Mouse (Mus musculus): ENCODE measurements around the gene Gna12.
A peak's percentile ranks its signal among the peaks of the same experiment; 100 is the strongest.

Gna12 gene

DNA sequence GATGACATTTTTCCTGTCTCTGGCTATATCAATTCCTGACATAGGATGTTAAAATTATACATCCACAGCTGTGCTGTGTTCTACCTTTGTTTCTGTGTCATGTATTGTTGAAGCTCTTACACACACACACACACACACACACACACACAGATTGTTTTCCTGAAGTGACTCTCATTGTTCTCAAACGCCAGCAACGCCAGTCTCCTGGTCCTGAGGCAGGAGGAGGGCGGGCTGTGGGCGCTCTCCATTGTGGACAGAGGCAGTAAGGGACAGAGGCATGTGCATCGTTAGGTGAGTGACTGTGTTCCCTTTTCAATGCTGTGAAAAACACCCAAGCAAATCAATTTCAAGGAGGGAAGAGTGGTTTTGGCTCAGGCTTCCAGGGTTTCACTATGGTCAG is 77.0 kb downstream of the Gna12 start:
- DNase-seq (ENCODE audit: low read depth, low spot score), result no peak

DNA sequence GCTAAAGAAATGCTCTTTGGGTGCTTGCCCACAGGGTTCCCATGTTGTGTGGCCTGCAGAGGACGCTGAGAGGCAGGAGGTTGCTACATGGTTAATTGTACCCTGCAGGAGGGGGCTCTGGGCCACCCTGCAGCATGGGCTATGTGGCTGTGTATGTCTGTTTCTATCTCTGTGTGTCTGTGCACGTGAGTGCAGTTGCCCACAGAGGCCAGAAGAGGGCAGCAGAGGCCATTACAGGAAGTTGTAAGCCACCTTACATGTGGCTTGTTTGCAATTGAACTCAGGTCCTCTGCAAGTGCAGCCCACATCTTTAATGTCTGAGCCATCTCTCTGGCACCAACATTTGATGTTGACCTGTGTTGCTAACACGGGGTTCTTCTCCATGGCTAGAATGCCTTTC is 77.6 kb downstream of the Gna12 start:
- no peak for DNase-seq (ENCODE audit: low read depth, low spot score)

DNA sequence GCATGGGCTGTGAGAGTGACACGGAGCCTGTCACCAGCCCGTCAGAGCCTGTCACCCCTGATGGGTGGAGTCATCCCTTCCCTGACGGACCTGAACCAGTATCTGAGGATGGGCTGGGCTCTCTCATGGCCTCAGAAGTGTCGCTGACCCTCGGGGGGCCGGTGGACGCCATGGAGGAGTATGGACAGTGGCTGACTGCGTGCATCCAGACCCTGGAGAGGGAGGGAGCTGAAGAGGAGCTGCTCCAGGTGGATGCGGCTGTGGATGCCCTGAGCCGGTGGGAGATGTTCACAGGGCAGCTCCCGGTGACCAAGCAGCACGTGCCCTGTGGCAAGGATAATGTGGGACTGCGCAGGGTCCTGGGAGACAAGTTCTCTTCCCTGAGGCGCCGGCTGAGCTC is 78.2 kb downstream of the Gna12 start:
- no peak for DNase-seq (ENCODE audit: low read depth, low spot score)

GRCm38 (mm10) chr5:140750925-140751324 is 79.3 kb downstream of the Gna12 start:
- peak; percentile 25 for DNase-seq (ENCODE audit: low read depth, low spot score)

- DNase-seq (ENCODE audit: low read depth, low spot score), result peak; percentile 81
These were observed 81.0 kb downstream of the Gna12 start for GRCm38 (mm10) chr5:140749062-140749875.

GRCm38 (mm10) chr5:140748425-140748824 is 81.8 kb downstream of the Gna12 start:
- DNase-seq (ENCODE audit: low read depth, low spot score), result no peak

- no peak for DNase-seq (ENCODE audit: low read depth, low spot score)
These were observed 86.5 kb downstream of the Gna12 start for GRCm38 (mm10) chr5:140743706-140744131.

- no peak for DNase-seq (ENCODE audit: low read depth, low spot score)
These were observed 88.4 kb downstream of the Gna12 start for GRCm38 (mm10) chr5:140741877-140742276.

DNA sequence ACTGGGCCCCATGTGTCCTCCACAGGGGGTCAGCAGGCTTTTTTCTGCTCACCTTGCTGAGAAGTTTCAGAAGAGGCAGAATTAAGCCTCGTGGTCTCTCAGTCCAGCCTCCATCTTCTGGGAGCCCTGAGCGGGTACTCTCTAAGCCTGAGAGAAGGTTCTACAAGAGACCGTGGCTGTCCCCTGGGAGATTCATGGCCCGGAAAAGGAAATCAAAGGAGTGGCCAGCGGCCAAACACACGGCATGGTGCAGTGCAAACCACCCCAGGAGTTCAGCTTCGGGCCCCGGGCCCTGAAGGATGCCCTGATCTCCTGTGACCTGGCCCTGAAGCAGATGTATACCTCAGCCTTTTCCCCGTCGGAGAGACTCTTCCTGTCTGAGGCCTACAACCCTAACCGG is 89.2 kb downstream of the Gna12 start:
- no peak for DNase-seq (ENCODE audit: low read depth, low spot score)

DNA sequence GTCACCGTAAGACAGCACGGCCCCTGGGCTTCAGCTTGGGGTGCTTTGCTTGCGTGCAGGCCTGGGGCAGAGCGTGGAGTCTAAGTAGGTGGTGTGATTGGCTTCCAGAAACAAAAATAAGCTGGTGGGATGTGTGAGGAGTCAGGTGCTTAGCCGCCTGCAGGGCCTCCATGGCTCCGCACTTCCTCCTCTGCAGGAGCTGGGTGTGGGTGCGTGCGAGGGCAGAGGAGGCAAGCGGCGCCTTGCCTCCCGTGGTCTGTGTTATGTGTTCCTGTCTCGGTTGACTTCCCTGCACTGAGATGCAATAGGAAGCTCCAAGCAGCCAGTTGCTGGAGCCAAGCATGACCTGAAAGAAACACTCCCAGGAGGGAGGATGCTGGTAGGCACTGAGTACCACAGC is 90.4 kb downstream of the Gna12 start:
- DNase-seq (ENCODE audit: low read depth, low spot score), result no peak

DNA sequence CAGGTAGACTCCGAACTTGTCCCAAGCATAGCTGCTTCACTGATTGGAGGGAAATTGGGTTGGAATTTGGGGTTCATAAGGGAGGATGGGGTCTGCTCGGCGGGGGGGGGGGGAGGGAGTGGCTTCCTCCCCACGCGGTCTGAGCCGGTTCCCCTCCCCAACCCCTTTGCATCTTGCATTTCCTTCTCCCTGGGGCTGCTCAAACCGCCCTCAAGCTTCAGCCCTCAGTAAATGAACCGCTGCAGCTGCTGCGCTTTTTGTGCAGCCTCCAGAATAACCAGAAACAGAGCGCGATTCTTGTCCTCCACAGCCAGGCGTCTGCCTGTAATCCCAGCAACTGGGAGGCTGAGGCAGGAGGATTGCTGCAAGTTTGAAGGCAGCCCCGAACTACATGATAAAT is 94.1 kb downstream of the Gna12 start:
- DNase-seq (ENCODE audit: low read depth, low spot score), result no peak

GRCm38 (mm10) chr5:140735297-140735696 is 94.9 kb downstream of the Gna12 start:
- DNase-seq (ENCODE audit: low read depth, low spot score), result peak; percentile 20

GRCm38 (mm10) chr5:140733336-140733735 is 96.9 kb downstream of the Gna12 start:
- no peak for DNase-seq (ENCODE audit: low read depth, low spot score)

- DNase-seq (ENCODE audit: low read depth, low spot score), result no peak
These were observed 98.0 kb downstream of the Gna12 start for GRCm38 (mm10) chr5:140732195-140732594.

GRCm38 (mm10) chr5:140731040-140731797 is 99.0 kb downstream of the Gna12 start:
- DNase-seq (ENCODE audit: low read depth, low spot score), result no peak

GRCm38 (mm10) chr5:140726946-140727740 is 103.1 kb downstream of the Gna12 start:
- DNase-seq (ENCODE audit: low read depth, low spot score), result no peak

DNA sequence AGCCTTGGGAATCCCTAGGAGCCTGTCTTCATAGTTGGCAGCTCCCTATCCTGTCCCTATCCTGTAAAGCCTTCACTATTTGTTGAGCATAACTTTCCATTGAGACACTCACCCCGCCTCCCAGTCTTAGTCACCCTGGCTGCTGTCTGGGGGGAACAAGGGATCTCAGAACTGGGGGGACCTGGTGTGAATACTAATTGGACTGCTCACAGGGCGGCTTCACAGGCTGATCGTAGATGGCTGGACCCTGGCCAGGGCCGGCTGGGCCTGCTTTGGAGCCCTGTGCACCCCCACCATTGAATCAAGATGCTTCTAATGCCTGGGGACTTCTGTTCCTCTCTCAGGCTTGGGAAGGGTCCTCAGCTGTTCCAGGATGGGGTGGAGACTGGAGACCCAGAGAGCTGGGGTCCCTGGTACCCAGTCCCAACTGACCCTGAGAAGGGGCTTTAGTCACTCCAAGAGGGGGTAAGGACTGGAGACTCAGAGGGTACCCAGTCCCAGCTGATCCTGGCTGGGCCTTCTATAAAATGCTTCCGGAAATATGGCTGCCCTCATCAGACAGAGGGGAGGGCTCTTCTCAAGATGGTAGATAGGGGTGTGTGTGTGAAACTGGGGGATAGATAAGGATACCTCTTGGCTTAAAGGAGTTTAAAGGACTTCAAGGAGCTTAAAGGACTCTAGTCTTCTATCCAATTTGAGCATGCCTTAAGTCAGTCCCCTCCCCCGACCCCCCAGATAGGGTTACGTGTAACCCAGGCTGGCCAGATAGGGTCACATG is 104.0 kb downstream of the Gna12 start:
- DNase-seq (ENCODE audit: low read depth, low spot score), result no peak

- DNase-seq (ENCODE audit: low read depth, low spot score), result no peak
These were observed 106.4 kb downstream of the Gna12 start, which contains the start of gene Amz1 for GRCm38 (mm10) chr5:140723822-140724221. Amz1 (plus strand) TSS chr5:140724127.

GRCm38 (mm10) chr5:140722121-140722520 is 108.1 kb downstream of the Gna12 start:
- no peak for DNase-seq (ENCODE audit: low read depth, low spot score)

DNA sequence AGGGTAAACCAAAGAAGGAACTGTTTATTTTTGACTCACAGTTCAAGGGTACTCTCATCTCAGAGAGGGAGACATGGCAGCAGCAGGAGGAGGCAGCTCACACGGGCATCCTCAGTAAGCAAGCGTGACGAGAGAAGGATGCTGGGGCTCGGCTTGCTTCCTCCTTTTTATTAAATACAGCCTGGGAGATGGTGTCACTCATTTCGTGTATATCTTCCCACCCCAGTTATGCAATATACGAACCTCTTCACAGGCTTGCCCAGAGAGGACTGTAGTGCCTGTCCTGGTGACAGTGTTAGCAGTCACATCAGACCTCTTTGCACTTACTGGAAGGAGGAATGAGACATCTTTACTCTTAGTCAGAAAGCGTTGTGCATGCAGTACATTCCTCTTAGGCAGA is 109.5 kb downstream of the Gna12 start:
- DNase-seq (ENCODE audit: low read depth, low spot score), result no peak

DNA sequence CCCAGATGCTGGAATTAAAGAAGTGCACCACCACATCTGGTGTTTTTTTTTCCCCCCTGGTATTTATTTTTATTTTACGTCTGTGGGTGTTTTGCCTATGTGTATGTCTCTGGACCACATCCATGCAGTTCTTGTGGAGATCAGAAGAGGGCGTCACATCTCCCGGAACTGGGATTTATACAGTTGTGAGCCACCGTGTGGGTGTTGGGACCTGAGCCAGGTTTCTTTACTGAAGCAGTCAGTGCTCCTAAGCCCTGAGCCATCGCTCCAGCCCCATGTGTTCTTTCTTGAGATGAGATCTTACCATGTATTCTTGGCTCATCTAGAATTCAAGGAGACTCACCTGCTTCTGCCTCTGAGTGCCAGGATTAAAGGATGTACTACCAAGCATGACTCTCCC is 119.2 kb downstream of the Gna12 start:
- no peak for DNase-seq (ENCODE audit: low read depth, low spot score)

All from forelimb bud, embryonic 11.5 days (tissue).